Mouse (Mus musculus) subcutaneous adipose tissue, adult 2 months (tissue): ENCODE data around the gene Map1lc3a. TPM values are rescaled to one million over a fixed set of nuclear protein-coding genes. Genes with fewer than 3 reads are reported as not detected.

Experiments
- polyA plus RNA-seq: library from polyadenylated mRNA; depleted of rRNA; stranded (reverse); fragments of >200 nt; gene quantifications from 2 replicates; pipeline ENCODE4 v1.2.3, GENCODE M21; 2012; ENCODE audit warnings: low replicate concordance; rRNA removed

Gene Map1lc3a
- polyA plus RNA-seq: 353 and 571 TPM in 2 replicates

DNA sequence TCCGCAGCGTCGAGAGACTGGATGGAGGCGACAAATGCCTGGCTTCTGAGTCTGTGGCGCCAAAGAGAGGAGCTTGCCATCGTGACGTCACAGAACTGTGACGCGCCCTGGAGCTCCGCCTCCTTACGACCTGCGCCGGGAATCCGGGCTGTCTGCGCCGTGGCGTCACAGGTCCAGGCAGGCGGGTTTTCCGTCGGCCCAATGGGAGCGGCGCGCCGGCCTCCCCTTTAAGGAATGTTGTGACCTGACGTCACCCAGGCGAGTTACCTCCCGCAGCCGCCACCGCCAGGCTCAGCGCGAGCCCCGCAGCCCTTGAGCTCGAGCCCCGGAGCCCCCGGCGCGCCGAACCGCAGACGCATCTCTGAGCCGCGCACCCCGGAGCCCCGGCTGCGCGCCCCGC is at the start of gene Map1lc3a:
TSS of gene Map1lc3a (plus strand) at position 103 of the 400 bp plus-strand sequence.

DNA sequence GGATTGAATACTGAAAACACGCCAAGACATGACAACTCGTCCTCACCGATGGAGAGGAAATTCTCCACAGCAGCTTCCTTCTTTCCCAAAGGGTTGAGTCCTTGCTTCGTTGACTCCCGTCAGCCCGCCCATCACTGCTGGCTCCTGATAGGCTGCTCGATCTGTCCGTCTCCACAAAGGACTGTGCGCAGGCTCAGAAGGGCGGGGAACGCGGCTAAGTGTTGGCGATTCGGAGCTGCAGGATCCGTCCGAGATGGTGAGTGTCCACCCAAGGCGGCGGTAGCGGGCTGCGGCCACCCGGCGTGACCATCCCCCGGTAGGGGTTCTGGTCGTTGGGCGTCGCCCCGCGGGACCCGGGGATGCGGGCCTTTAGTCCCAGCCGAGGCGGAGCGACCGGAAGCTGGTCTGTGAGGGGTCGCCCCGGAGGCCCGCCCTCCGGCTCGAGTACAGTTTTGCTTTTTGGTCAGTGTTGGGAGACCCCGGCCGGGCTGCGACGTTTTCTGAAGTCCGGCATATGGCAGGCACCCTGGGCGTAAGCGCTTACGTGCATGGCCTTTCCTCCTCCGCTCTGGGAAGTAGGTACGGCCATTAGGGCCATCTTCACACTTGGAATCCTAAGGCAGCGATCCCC is 39.6 kb upstream of the Map1lc3a start, which contains the start of gene Dynlrb1:
TSS of gene Dynlrb1 (plus strand) at position 172 of the 631 bp plus-strand sequence.

Other genes starting within 250 kb of the Map1lc3a start
- 31.4 and 82.1 TPM in 2 replicates for gene Ahcy, start 201.8 kb upstream of the Map1lc3a start, polyA plus RNA-seq
- 10.0 and 18.1 TPM in 2 replicates for gene Itch, start 142.8 kb upstream of the Map1lc3a start, polyA plus RNA-seq
- gene Dynlrb1, start 39.8 kb upstream of the Map1lc3a start, polyA plus RNA-seq: 304 and 549 TPM in 2 replicates
- gene Pigu, start 81.1 kb downstream of the Map1lc3a start, polyA plus RNA-seq: 35.0 and 47.1 TPM in 2 replicates
- 107 and 345 TPM in 2 replicates for gene Trp53inp2, start 104.8 kb downstream of the Map1lc3a start, polyA plus RNA-seq
- gene Ncoa6, start 197.6 kb downstream of the Map1lc3a start, polyA plus RNA-seq: 17.4 and 90.7 TPM in 2 replicates
- 326 and 376 TPM in 2 replicates for gene Acss2, start 241.7 kb downstream of the Map1lc3a start, polyA plus RNA-seq
- gene Ggt7, start 241.9 kb downstream of the Map1lc3a start, polyA plus RNA-seq: 5.9 and 28.5 TPM in 2 replicates